Mouse (Mus musculus) embryonic facial prominence, embryonic 15.5 days (tissue): ENCODE measurements around the gene Clec16a. TPM values are rescaled to one million over a fixed set of nuclear protein-coding genes. Genes with fewer than 3 reads are reported as not detected.

Experiments
- ATAC-seq: fragments of 200-750 bp; cut with Nextera tagmentation; 2 replicates; pipeline ENCODE4 v1.8.0; 2017; ENCODE audit warnings: low read depth, moderate TSS enrichment; ENCODE audit not compliant: insufficient number of reproducible peaks, low FRiP score, low TSS enrichment
- H3K27ac ChIP-seq: fragments of 300-500 bp; sonication (generic); replicated peaks from 2 replicates; pipeline ENCODE4 v1.5.1; 2015; ENCODE audit warnings: mild to moderate bottlenecking, inconsistent platforms
- H3K27me3 ChIP-seq: fragments of 300-500 bp; sonication (generic); 2 replicates; pipeline ENCODE4 v1.6.1; 2015; ENCODE audit warnings: inconsistent platforms
- H3K36me3 ChIP-seq: fragments of 300-500 bp; sonication (generic); 2 replicates; pipeline ENCODE4 v1.6.1; 2015; ENCODE audit warnings: mild to moderate bottlenecking, inconsistent platforms
- H3K4me1 ChIP-seq: fragments of 300-500 bp; sonication (generic); 2 replicates; pipeline ENCODE4 v1.6.1; 2015; ENCODE audit warnings: inconsistent platforms
- H3K4me2 ChIP-seq: fragments of 300-500 bp; sonication (generic); replicated peaks from 2 replicates; pipeline ENCODE4 v1.6.1; 2015; ENCODE audit warnings: mild to moderate bottlenecking, inconsistent platforms
- H3K4me3 ChIP-seq: fragments of 300-500 bp; sonication (generic); replicated peaks from 2 replicates; pipeline ENCODE4 v1.5.1; 2015; ENCODE audit warnings: mild to moderate bottlenecking, inconsistent platforms
- H3K9ac ChIP-seq: fragments of 300-500 bp; sonication (generic); 2 replicates; pipeline ENCODE4 v1.6.1; 2015; ENCODE audit warnings: inconsistent platforms
- H3K9me3 ChIP-seq: fragments of 300-500 bp; sonication (generic); replicated peaks from 2 replicates; pipeline ENCODE4 v1.6.1; 2016; ENCODE audit warnings: inconsistent platforms
- WGBS: fragments of 180-500 bp; shearing (Covaris S2); methylation state at CpG from one replicate; pipeline ENCODE4 v1.1.7; 2015; 5-methylcytosine and 5-hydroxymethylcytosine counted together
- polyA plus RNA-seq: library from polyadenylated mRNA; unstranded; fragments of >200 nt; fragmentation: Nextera tagmentation; extraction: Ambion mirVana; gene quantifications from 2 replicates; pipeline ENCODE4 v1.2.1, GENCODE M21; 2015

The Clec16a gene
- polyA plus RNA-seq, 1 experiment from 2014 or later = 39.6 TPM

GRCm38 (mm10) chr16:10644731-10645130 is 99.6 kb downstream of the Clec16a start:
- Histone ChIP-seq H3K36me3 (no peaks in the 10 kb centered on the region), H3K9ac (no peak overlapping the region), H3K27me3 (no peaks in the 10 kb centered on the region), H3K4me1 (peaks cover 17% of the 10 kb centered on the region), H3K9me3 (no peaks in the 10 kb centered on the region), H3K4me2 (no peak overlapping the region), H3K27ac (no peak overlapping the region), H3K4me3 (no peak overlapping the region)
- WGBS = 84% methylated on average over 8 of the region's 8 CpGs
- ATAC-seq = no peak

DNA sequence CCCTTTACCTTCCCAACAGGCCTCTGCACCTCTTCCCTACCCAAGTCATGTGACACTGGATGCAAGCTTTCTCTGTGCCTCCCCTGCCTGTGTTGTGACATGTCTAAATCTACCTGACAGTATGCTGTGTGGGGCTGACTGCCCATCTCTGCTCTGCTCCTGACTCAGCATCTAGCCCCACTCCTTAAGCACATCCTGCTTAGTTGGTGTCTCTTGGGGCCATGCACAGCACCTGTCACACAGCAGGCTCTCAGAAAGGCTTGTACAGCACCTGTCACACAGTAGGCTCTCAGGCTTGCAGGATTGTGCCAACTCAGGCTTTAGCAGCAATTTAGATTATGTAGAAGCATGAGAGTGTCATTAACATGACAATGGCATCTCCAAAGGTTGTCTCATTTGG is 106.7 kb downstream of the Clec16a start:
- ATAC-seq = no peak
- H3K9ac ChIP-seq = no peak overlapping the region
- no peaks in the 10 kb centered on the region for H3K36me3 ChIP-seq
- H3K4me3 ChIP-seq = no peak overlapping the region
- peaks cover 21% of the 10 kb centered on the region for H3K4me1 ChIP-seq
- H3K4me2 ChIP-seq = no peak overlapping the region
- H3K9me3 ChIP-seq = no peaks in the 10 kb centered on the region
- no peak overlapping the region for H3K27ac ChIP-seq
- no peaks in the 10 kb centered on the region for H3K27me3 ChIP-seq

- Histone ChIP-seq H3K4me3 (no peak overlapping the region), H3K9me3 (no peaks in the 10 kb centered on the region), H3K27ac (no peak overlapping the region), H3K27me3 (no peaks in the 10 kb centered on the region), H3K4me1 (peaks cover 21% of the 10 kb centered on the region), H3K9ac (no peak overlapping the region), H3K4me2 (no peak overlapping the region), H3K36me3 (no peaks in the 10 kb centered on the region)
- no peak for ATAC-seq
- WGBS = 63% methylated on average over 3 of the region's 3 CpGs
Observed at GRCm38 (mm10) chr16:10652935-10653334, 107.8 kb downstream of the Clec16a start.

- H3K9ac ChIP-seq = no peak overlapping the region
- H3K9me3 ChIP-seq = no peaks in the 10 kb centered on the region
- H3K4me2 ChIP-seq = no peak overlapping the region
- peaks cover 24% of the 10 kb centered on the region for H3K4me1 ChIP-seq
- H3K4me3 ChIP-seq = no peak overlapping the region
- no peaks in the 10 kb centered on the region for H3K36me3 ChIP-seq
- WGBS = 80% methylated on average over 3 of the region's 3 CpGs
- H3K27ac ChIP-seq = no peak overlapping the region; the same call in 1 of the 2 replicates
- H3K27me3 ChIP-seq = no peaks in the 10 kb centered on the region
- ATAC-seq = no peak
Observed at GRCm38 (mm10) chr16:10655236-10655635, 110.1 kb downstream of the Clec16a start.

DNA sequence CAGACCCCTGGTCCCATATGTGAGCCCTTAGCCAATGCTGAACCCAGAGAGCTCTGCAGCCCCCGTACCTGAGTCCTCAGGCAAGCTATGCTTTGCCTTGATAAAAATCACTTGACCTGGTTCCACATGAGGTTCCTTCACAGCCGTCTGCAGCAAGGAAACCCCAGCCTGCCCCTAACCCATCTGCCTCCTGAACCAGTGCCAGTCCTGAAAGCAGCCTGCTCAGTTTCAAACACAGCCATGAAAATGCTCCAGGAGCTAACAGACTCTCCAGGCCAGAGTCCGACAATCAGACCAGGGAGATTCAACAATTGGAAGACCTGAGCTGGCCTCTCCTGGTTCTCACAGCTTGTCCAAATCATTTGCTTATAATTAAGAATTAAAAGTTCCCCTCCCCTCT is 110.8 kb downstream of the Clec16a start:
- Histone ChIP-seq H3K4me3 (no peak overlapping the region), H3K36me3 (no peaks in the 10 kb centered on the region), H3K9me3 (no peaks in the 10 kb centered on the region), H3K9ac (no peak overlapping the region), H3K4me2 (no peak overlapping the region), H3K27ac (no peak overlapping the region), H3K4me1 (peaks cover 31% of the 10 kb centered on the region), H3K27me3 (no peaks in the 10 kb centered on the region)
- ATAC-seq = no peak
- WGBS = 44% methylated on average over 3 of the region's 3 CpGs

- Histone ChIP-seq H3K9ac (no peak overlapping the region), H3K27ac (no peak overlapping the region), H3K27me3 (no peaks in the 10 kb centered on the region), H3K9me3 (no peaks in the 10 kb centered on the region), H3K4me3 (no peak overlapping the region), H3K4me2 (no peak overlapping the region), H3K36me3 (no peaks in the 10 kb centered on the region), H3K4me1 (peaks cover 31% of the 10 kb centered on the region)
- 35% methylated on average over 2 of the region's 2 CpGs for WGBS
- no peak for ATAC-seq
Observed at GRCm38 (mm10) chr16:10656461-10656860, 111.3 kb downstream of the Clec16a start.

DNA sequence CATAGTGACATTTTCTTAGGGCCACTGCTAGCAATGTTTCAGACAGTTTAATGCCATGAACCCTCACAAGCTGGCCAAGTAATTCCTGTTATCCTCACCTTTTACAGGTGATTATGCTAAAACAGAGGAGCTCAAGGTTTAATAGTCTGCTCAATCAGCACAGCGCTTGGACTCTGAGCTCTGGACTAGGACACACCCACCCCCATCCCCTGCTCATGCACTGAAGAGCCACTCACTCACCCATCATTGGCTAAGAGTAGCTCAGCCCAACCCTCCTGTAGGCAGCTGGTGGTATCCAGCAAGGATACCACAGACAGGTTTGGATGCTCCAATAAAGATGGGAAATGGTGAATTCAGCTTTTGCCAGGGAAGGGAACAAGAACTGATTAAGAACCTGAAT is 111.8 kb downstream of the Clec16a start:
- Histone ChIP-seq H3K27me3 (no peaks in the 10 kb centered on the region), H3K4me2 (no peak overlapping the region), H3K36me3 (no peaks in the 10 kb centered on the region), H3K9me3 (no peaks in the 10 kb centered on the region), H3K27ac (no peak overlapping the region), H3K4me3 (no peak overlapping the region), H3K4me1 (peaks cover 29% of the 10 kb centered on the region), H3K9ac (no peak overlapping the region)
- ATAC-seq = no peak
- WGBS = 64% methylated on average over 1 of the region's 1 CpGs

GRCm38 (mm10) chr16:10659211-10659610 is 114.1 kb downstream of the Clec16a start:
- Histone ChIP-seq H3K27me3 (no peaks in the 10 kb centered on the region), H3K4me1 (peaks cover 28% of the 10 kb centered on the region), H3K9me3 (no peaks in the 10 kb centered on the region), H3K9ac (no peak overlapping the region), H3K4me3 (no peak overlapping the region), H3K4me2 (no peak overlapping the region), H3K36me3 (no peaks in the 10 kb centered on the region), H3K27ac (no peak overlapping the region)
- no peak for ATAC-seq
- 82% methylated on average over 2 of the region's 2 CpGs for WGBS

DNA sequence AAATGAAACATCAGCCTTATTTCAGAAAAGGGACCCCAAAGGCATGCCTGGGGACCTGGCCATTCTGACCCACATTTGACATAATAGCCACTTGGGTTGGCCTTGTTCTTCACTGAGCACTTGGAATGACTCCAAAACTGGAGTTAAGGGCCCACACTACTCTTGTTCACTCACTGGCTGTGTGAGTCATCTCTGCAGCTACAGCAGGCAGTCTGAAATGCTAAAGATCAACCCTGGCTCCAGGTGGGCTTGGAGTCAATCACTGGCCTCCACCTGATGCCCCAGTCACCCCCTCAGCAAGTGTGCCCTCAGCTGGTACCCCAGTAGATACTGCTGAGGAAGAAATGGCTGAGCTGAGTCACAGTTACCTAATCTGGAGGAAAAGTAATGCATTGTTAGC is 115.4 kb downstream of the Clec16a start:
- no peak for ATAC-seq
- Histone ChIP-seq H3K4me1 (peaks cover 34% of the 10 kb centered on the region), H3K9me3 (no peaks in the 10 kb centered on the region), H3K9ac (no peak overlapping the region), H3K27ac (no peak overlapping the region), H3K4me3 (no peak overlapping the region), H3K36me3 (no peaks in the 10 kb centered on the region), H3K27me3 (no peaks in the 10 kb centered on the region), H3K4me2 (no peak overlapping the region)

- WGBS = 43% methylated on average over 2 of the region's 2 CpGs
- Histone ChIP-seq H3K36me3 (no peaks in the 10 kb centered on the region), H3K27ac (no peak overlapping the region), H3K9ac (no peak overlapping the region), H3K4me3 (no peak overlapping the region), H3K4me1 (peaks cover 29% of the 10 kb centered on the region), H3K4me2 (no peak overlapping the region), H3K9me3 (no peaks in the 10 kb centered on the region), H3K27me3 (no peaks in the 10 kb centered on the region)
- no peak for ATAC-seq
Observed at GRCm38 (mm10) chr16:10661385-10661784, 116.2 kb downstream of the Clec16a start.

DNA sequence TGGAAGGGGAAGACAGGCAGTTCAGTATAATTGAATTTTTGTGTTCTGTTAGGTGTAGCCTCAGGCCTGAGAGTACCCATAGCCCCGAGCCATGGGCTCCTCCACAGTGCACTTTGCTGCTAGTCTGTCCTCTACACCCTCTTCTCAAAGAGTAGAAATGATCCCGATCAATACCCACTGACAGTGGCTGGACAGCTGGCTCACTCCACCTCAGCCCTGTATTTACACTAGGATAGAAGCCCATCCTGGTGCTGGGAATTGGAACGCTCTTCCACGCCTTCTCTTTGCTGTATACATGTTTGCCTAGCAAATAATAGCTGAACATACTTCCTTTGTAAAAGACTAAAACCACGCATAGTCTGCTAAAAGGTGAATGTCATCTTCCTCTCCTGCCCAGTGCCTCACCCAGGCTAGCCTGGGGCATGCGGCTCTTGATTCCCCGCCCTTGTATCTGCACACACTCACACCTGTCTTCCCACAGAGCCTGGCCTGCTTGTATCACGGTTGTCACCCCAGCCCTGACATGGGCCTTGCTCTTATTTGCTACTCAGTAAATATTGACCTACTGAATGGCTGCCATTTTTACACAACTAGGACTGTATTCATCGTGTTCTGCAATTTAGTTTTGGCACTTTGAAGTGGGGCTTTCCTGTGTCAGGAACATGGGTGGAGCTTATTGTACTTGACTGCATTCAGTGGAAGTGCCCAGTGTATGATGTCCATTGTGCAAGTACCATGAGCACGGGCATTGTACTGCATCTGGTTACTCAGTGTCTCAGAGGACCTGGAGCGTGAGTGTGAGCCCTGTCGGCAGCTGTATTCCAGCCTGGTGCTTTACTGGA is 119.0 kb downstream of the Clec16a start:
- Histone ChIP-seq H3K4me2 (no peak overlapping the region), H3K9ac (no peak overlapping the region), H3K9me3 (no peaks in the 10 kb centered on the region), H3K4me1 (peaks cover 30% of the 10 kb centered on the region), H3K27ac (no peak overlapping the region), H3K27me3 (no peaks in the 10 kb centered on the region), H3K4me3 (no peak overlapping the region), H3K36me3 (no peaks in the 10 kb centered on the region)
- ATAC-seq = no peak
- 80% methylated on average over 12 of the region's 12 CpGs for WGBS
